Mouse (Mus musculus) gastrocnemius, adult 18-20 months (tissue): ENCODE results near the gene Igf1r. TPM values are rescaled to one million over a fixed set of nuclear protein-coding genes. Genes with fewer than 3 reads are reported as not detected.

ENCODE experiments used
- DNase-seq: peaks from one replicate; pipeline ENCODE4 v3.0.0; 2021; ENCODE audit warnings: low spot score
- long read RNA-seq, 2 experiments: library from polyadenylated mRNA; stranded (forward); transcript quantifications; one replicate each; pipeline ENCODE4 v2.0.0; 2021
- total RNA-seq, 2 experiments: library from RNA; stranded (reverse); gene quantifications; 2 replicates each; pipeline ENCODE4 v1.2.3; 2021

Gene Igf1r
- 1 to 10 TPM; 6.9 to 8.1 TPM for total RNA-seq
- long read RNA-seq, experiment 1, result 0 reads
- long read RNA-seq, experiment 2, partial matches to known transcripts, result 0 of 2 reads
- long read RNA-seq, experiment 2, other reads (novel, unspliced or antisense), result 2 of 2 reads

GRCm38 (mm10) chr7:67952777-67953700, at the start of gene Igf1r:
Igf1r (plus strand) TSS chr7:67952827.
- peak; percentile 36 for DNase-seq

- DNase-seq, result no peak
These were observed 46.3 kb upstream of the Igf1r start for GRCm38 (mm10) chr7:67906358-67906757.

- DNase-seq, result no peak
These were observed 44.7 kb upstream of the Igf1r start for GRCm38 (mm10) chr7:67907786-67908400.

- DNase-seq, result no peak
These were observed 42.1 kb upstream of the Igf1r start for GRCm38 (mm10) chr7:67910528-67910927.

GRCm38 (mm10) chr7:67910947-67911346, 41.7 kb upstream of the Igf1r start:
- DNase-seq, result no peak

GRCm38 (mm10) chr7:67911841-67912240, 40.8 kb upstream of the Igf1r start:
- no peak for DNase-seq

GRCm38 (mm10) chr7:67916960-67917359, 35.7 kb upstream of the Igf1r start:
- DNase-seq, result no peak

- no peak for DNase-seq
These were observed 34.9 kb upstream of the Igf1r start for GRCm38 (mm10) chr7:67917753-67918152.

GRCm38 (mm10) chr7:67919467-67919866, 33.2 kb upstream of the Igf1r start:
- DNase-seq, result no peak

GRCm38 (mm10) chr7:67924215-67924614, 28.4 kb upstream of the Igf1r start:
- no peak for DNase-seq

- DNase-seq, result no peak
These were observed 22.5 kb upstream of the Igf1r start for GRCm38 (mm10) chr7:67930132-67930531.

- no peak for DNase-seq
These were observed 15.8 kb upstream of the Igf1r start for GRCm38 (mm10) chr7:67936801-67937200.

- no peak for DNase-seq
These were observed 8.8 kb upstream of the Igf1r start for GRCm38 (mm10) chr7:67943805-67944204.

GRCm38 (mm10) chr7:67946901-67947300, 5.7 kb upstream of the Igf1r start:
- DNase-seq, result no peak

- no peak for DNase-seq
These were observed 2.2 kb upstream of the Igf1r start for GRCm38 (mm10) chr7:67950346-67950814.

GRCm38 (mm10) chr7:67950815-67951531, 1.7 kb upstream of the Igf1r start:
- peak; percentile 76 for DNase-seq

GRCm38 (mm10) chr7:67951532-67952035, 1.0 kb upstream of the Igf1r start:
- DNase-seq, result peak; percentile 95

- DNase-seq, result peak; percentile 76
These were observed 468 bp upstream of the Igf1r start for GRCm38 (mm10) chr7:67952036-67952681.

GRCm38 (mm10) chr7:67953764-67954242, 1.2 kb downstream of the Igf1r start:
- DNase-seq, result no peak

GRCm38 (mm10) chr7:67954591-67955185, 2.1 kb downstream of the Igf1r start:
- no peak for DNase-seq
